Mouse (Mus musculus): ENCODE data around the gene Klhdc10.

The Klhdc10 gene

DNA sequence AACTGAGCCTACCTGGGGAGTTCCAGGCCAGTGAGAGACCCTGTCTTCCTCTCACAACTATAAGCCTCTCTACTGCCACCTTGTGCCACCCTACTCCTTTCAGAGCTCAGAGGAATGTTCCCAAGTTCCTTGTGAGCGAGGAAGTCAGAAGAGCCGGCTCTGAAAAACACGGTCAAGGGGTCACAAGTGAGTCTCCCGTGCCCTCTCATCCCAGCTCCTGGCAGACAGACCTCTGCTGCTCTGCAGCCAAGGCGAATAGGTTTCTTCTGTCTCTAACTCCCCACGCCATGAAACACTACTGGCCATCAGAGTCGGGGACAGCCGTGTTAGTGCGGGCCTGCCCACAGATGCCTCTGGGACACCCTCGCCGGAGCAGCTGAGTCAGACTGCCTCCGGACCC lies 67.0 kb downstream of the Klhdc10 start:
- no peak for DNase-seq (ENCODE audit: low read depth)

DNA sequence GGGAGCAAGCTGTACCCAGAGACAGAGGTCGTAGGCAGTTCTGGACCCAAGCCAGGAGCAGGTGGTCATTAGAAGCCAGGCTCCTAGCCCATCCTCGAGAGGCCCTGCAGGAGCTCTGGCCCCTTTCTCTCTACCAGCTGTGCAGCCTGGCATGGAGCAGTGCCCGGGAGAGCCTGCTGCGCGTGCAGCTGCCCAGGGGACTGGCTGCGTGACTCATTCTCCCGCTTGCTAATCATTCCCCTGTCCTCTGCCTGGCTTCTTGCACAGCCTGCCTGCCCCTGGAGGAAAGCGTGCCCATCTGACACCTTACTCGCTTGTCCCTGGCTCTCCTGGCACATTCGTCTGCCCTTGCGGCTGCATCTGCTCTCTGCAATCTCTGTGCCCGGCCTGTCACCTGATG lies 67.7 kb downstream of the Klhdc10 start:
- DNase-seq (ENCODE audit: low read depth), result no peak

DNA sequence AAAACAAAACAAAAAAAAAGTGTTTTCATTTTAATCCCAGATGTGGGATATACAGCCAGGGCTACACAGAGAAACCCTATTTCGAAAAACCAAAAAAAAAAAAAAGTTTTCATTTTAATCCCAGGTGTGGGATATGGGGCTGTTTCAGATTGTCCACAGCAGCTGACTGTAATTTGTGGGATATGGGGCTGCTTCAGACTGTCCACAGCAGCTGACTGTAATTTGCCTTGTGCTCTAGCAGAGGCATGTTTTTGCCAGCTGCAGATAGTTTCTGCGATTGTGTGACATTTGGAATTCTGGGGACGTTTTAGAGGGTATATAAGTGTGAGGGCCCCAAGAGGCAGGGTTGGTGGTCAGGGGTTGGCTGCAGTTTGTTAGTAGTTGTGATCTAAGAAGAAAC lies 70.0 kb downstream of the Klhdc10 start:
- DNase-seq (ENCODE audit: low read depth), result no peak

DNA sequence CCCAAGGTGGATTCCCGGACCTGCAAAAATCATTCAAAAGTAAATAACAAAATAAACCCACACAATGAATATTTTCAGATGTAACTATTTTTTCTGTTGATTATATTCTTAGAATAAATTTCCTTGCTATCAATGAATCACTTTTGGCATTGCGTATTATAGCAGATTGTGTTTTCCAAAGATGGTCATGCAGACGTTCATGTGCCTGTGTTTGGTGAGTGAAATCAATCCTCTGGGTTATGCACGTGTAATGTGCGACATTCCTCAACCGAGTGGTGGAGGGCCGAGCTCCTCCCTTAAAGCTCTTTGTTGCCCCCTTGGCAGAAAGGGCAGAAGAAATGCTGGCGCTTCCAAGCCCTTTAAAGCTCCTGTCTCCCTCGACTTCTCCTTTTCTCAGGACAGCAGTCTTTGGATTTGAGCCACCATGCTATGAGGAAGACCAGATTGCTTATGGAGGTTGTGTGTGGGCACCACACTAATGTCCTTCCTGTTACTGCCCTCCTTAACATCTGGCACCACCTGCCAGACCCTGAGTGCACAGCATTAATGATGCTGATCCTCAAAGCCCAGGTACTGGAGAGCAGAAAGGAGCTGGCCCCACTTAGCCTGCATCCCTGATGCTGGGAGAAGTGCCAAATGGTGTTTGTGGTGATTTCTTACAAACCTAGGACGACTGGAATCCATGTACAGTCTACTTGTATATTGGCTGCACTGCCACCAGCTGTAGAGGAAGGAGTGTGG lies 74.5 kb downstream of the Klhdc10 start:
- DNase-seq (ENCODE audit: low read depth), result no peak

DNA sequence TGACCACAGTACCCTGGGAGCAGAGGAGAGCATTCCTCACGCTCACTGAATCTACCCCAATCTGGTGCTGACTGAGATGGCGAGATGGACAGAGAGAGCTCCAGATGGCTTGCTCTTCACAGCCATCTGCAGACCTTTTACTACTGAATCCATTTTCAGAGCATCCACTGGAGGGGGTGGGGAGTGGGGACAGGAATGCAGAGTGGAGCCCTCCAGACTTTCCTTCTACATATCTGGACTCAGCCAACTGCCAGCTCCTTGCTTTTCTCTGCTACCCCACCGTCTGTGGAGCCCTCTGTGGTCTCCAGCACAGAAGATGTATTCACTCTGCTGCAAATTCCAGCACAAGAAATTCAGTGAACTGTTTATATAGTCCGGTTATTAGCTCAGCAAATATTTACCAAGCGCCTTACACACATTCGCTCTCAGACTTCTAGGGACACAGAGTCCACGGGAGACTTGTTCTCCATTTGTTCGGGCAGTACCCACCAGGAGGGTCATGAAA lies 75.6 kb downstream of the Klhdc10 start:
- no peak for DNase-seq (ENCODE audit: low read depth)

DNA sequence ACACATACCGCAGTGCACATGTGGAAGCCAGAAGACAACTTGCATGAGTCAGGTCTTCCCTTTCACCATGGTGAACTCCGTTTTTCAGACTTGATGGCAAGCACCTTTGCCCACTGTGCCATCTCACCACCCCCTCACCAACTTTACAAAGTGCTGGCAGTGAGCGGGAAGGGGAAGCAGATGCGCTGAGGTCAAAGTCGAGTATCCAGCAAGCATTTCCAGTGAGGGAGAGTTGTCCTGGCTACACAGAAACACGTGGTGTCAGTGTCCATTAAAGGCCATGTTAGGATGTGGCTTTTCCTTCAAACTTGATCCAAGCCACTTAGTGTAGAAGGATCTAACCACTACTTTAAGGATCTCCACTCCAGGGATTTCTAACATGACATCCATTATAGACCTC lies 76.1 kb downstream of the Klhdc10 start:
- DNase-seq (ENCODE audit: low read depth), result no peak

DNA sequence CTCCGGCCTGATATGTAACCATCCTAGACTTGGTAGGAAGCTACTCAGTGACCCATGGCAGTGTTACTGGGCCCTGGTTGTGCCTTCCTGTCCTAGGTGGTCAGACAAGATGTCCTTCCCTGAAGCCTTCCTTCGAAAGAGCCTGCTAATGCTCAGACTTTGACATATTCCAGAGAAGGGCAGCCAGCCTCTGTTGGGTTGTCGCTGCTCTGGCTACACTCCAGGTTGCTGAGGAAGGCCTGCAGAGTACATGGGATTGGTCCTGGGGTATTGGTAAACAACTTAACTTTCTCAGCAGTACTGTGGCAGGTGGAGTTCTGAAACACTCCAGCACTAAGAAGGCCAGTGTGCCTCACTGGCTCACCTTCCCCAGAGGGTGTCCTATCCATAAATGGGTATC lies 77.8 kb downstream of the Klhdc10 start:
- no peak for DNase-seq (ENCODE audit: low read depth)

DNA sequence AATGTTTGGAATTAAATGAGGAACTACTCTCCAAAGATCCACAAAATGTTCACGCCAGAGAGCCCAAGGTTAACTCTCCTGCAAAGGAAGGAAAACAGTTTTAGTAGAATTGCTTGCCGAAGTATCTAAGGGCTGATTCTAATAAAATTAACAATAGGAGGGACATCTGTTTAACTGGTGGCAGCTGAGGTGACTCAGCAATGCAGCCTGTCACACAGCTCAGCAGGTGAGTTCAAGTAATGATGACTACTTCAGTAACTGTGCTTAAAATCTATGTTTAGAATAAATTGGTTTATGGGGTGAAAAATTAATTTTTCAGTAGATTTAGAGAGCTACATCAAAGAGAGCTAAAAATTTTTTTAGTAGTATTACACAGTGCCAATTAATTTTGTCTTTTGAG lies 81.2 kb downstream of the Klhdc10 start:
- DNase-seq (ENCODE audit: low read depth), result no peak

DNA sequence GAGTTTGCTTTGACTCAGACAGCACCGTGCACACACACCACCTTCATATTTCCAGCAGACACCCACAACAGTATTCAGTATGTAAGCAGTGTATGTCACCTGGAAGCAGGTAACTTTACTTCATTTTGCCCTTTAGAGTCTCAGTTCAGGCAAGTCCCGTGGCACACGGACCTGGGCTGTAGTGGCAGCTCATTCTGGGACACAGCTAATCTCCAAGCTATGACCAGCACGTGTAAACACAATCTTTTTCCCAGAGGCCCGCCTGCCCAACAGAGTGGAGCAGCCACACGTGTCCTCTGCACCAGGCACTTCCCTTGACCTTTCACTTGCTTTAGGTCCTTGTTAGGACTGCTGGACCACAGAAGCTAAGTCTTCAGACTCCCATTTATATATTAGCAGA lies 84.8 kb downstream of the Klhdc10 start:
- no peak for DNase-seq (ENCODE audit: low read depth)

DNA sequence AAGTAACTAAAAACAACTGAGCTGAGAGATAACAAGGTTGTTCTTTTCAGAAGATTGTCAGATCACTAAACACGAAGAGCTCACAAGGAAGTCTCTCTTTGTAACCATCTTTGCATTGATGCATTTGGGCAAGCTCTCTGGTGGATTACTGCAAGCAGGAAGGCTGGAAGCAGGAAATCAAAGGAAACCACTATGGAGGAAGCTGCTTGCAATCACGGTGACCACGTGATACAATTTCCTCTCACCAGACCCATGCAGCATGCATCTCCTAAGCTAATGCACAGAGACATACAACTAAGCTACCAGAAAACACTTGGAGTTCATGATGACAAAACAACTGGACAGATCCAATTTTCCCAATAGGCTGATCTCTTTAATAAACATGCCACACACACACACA lies 97.4 kb downstream of the Klhdc10 start:
- peak; percentile 57 for DNase-seq (ENCODE audit: low read depth)

All from naive thymus-derived CD4-positive, alpha-beta T cell, adult 2 months (primary cell).